Comparison of ENCODE assay signal across 8 mouse cellular contexts in the genomic region with DNA sequence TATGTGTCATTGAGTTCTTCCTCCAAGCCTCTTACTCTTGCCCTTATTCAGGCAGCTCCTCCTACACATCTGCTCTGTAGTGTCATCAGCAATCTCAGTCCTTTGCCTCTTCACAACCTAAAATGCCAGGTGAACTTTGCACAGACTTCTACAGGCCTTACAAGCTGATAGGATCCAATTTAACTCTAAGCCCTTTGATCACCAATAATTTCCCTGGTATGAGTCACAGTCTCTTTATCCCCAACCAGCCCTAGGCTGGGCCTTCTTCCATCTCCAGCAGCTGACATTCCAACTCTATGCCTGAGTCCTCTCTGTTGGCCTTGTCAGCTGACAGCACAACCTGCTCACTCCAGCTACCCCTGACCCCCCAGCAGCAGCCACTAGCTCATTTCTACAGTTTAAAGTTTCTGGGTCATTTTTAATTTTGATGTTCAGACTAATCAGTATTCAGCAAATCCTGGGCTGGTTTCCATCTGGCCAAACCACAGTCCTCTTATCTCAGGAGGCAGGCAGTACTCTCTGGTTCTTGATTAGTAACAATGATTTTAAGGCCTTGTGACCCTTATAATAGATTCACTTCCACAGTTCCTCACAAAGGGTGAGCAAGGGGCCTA. TPM values are rescaled to one million over a fixed set of nuclear protein-coding genes. Genes with fewer than 3 reads are reported as not detected.
DNase-seq lines count a peak whose midpoint lies in the region; ATAC-seq and TF ChIP-seq lines count a peak whose summit lies in the region.

No protein-coding gene starts in this region.

- peak; percentile 87 for ATAC-seq in intestine, postnatal 0 days

- H3K4me1 ChIP-seq in intestine, postnatal 0 days (replicated peaks; ENCODE audit: control insufficient read depth, insufficient read depth, low read length), result peaks cover 10% of the 10 kb centered on the region; the same call in 1 of the 2 replicates

- no peaks in the 10 kb centered on the region for H3K9me3 ChIP-seq in intestine, postnatal 0 days (ENCODE audit: control insufficient read depth)

- H3K4me3 ChIP-seq in intestine, postnatal 0 days (ENCODE audit: low read depth, low read length), result no peak overlapping the region

- H3K27ac ChIP-seq in intestine, postnatal 0 days (ENCODE audit: low read depth, low read length), result peak overlapping the region; percentile 82

- no peak for TF ChIP-seq CTCF in intestine, postnatal 0 days (IDR thresholded peaks at IDR 0.05; ENCODE audit: low read depth)

- H3K9ac ChIP-seq in intestine, postnatal 0 days (ENCODE audit: low read depth, low read length), result no peak overlapping the region

- peak; percentile 76 for DNase-seq in adrenal gland, adult 2 months
- peak; percentile 30 to 64 for DNase-seq in gastrocnemius, adult 8-10 months (ENCODE audit: low spot score in 2 of 2)
- DNase-seq in lung, postnatal 14 days, result peak; percentile 43
- no peak for DNase-seq in embryo, embryonic 10.5 days (ENCODE audit: low spot score)
- no peak for DNase-seq in frontal cortex, postnatal 14 days (ENCODE audit: low spot score in 2 of 2)
- no peak for DNase-seq in layer of hippocampus, postnatal 14 days (ENCODE audit: low spot score in 2 of 2)
- DNase-seq in thymus, postnatal 25 days, result no peak

- no peaks in the 10 kb centered on the region for H3K36me3 ChIP-seq in intestine, postnatal 0 days (ENCODE audit: control insufficient read depth, insufficient read depth)

- no peak overlapping the region for H3K4me2 ChIP-seq in intestine, postnatal 0 days (replicated peaks; ENCODE audit: low read depth)

- no peaks in the 10 kb centered on the region for H3K27me3 ChIP-seq in intestine, postnatal 0 days (replicated peaks; ENCODE audit: control insufficient read depth, insufficient read depth, low read length)

RNA-seq across cellular contexts. Expression of a gene that starts 8.1 kb away (rescaled TPM):
- total RNA-seq in adrenal gland, adult 2 months (2021), result 100 to 1,000 TPM; 194 to 257 TPM
- polyA plus RNA-seq in adrenal gland, adult 2 months (2012; rRNA removed), result 54.0 and 57.0 TPM in 2 replicates
- total RNA-seq in gastrocnemius, adult 8-10 months (2022), result 10 to 100 TPM; 68.4 to 86.4 (median 78.9) TPM
- 65.8 and 67.6 TPM in 2 replicates for polyA plus RNA-seq in intestine, postnatal 0 days (2015; fragmentation: Nextera tagmentation; extraction: Ambion mirVana)
- total RNA-seq in layer of hippocampus, postnatal 14 days (2021), result 100 to 1,000 TPM; 177 to 192 TPM

RNA-seq across cellular contexts. Expression of a gene that starts 16.1 kb away (rescaled TPM):
- 10 to 100 TPM in 1 of 2 experiments, 1 to 10 TPM in 1; 8.8 to 10.1 TPM for total RNA-seq in adrenal gland, adult 2 months (2021)
- 7.1 and 7.6 TPM in 2 replicates for polyA plus RNA-seq in adrenal gland, adult 2 months (2012; rRNA removed)
- 10 to 100 TPM in 1 of 4 experiments, 1 to 10 TPM in 3; 5.1 to 11.2 (median 6.2) TPM for total RNA-seq in gastrocnemius, adult 8-10 months (2022)
- 10.1 and 10.8 TPM in 2 replicates for polyA plus RNA-seq in intestine, postnatal 0 days (2015; fragmentation: Nextera tagmentation; extraction: Ambion mirVana)
- 10 to 100 TPM in 1 of 2 experiments, 1 to 10 TPM in 1; 8.2 to 10.7 TPM for total RNA-seq in layer of hippocampus, postnatal 14 days (2021)

RNA-seq across cellular contexts. Expression of a gene that starts 42.3 kb away (rescaled TPM):
- 100 to 1,000 TPM; 145 to 306 TPM for total RNA-seq in adrenal gland, adult 2 months (2021)
- polyA plus RNA-seq in adrenal gland, adult 2 months (2012; rRNA removed), result 6.3 and 8.7 TPM in 2 replicates
- 100 to 1,000 TPM in 1 of 4 experiments, 10 to 100 TPM in 3; 72.4 to 108 (median 78.6) TPM for total RNA-seq in gastrocnemius, adult 8-10 months (2022)
- 19.0 and 23.6 TPM in 2 replicates for polyA plus RNA-seq in intestine, postnatal 0 days (2015; fragmentation: Nextera tagmentation; extraction: Ambion mirVana)
- 100 to 1,000 TPM; 220 to 224 TPM for total RNA-seq in layer of hippocampus, postnatal 14 days (2021)

Comparison
In these comparisons a context has a peak if more than half of its experiments do, and no peak if none do; other contexts are left out.
1. DNase-seq: peak in adrenal gland, adult 2 months (single experiment), gastrocnemius, adult 8-10 months (2 of 2) and lung, postnatal 14 days (single experiment); none in embryo, embryonic 10.5 days (single experiment), frontal cortex, postnatal 14 days (0 of 2), layer of hippocampus, postnatal 14 days (0 of 2) and thymus, postnatal 25 days (single experiment).